Mouse (Mus musculus) myocyte (in vitro differentiated cells): ENCODE measurements around the gene Urm1. TPM values are rescaled to one million over a fixed set of nuclear protein-coding genes. Genes with fewer than 3 reads are reported as not detected.
"Not testable (repeated sequence)": the region's sequence is repeated elsewhere in the genome, so short reads cannot be mapped to it uniquely, and the experiment has no call there.

Experiments
- H3K27me3 ChIP-seq: one replicate; pipeline ENCODE4 v1.6.1; 2011; ENCODE audit not compliant: control insufficient read depth, insufficient read depth, insufficient read length
- H3K36me3 ChIP-seq: one replicate; pipeline ENCODE4 v1.6.1; 2011; ENCODE audit not compliant: control insufficient read depth, insufficient read depth
- H3K4me2 ChIP-seq: one replicate; pipeline ENCODE4 v1.6.1; 2011; ENCODE audit warnings: low read depth, control low read depth
- H3K4me3 ChIP-seq: one replicate; pipeline ENCODE4 v1.5.1; 2011; ENCODE audit warnings: mild to moderate bottlenecking, control low read depth, moderate library complexity
- H3K79me2 ChIP-seq: one replicate; pipeline ENCODE4 v1.6.1; 2011; ENCODE audit not compliant: control insufficient read depth, insufficient read depth
- H3ac ChIP-seq: one replicate; pipeline ENCODE4 v1.6.1; 2011; ENCODE audit not compliant: control insufficient read depth, insufficient read length
- CEBPB ChIP-seq: IDR thresholded peaks from 2 replicates; pipeline ENCODE4 v1.6.1; 2011; ENCODE audit warnings: mild to moderate bottlenecking, moderate library complexity; ENCODE audit not compliant: poor library complexity, insufficient read depth, severe bottlenecking
- E2F4 ChIP-seq: IDR thresholded peaks from one replicate; pipeline ENCODE4 v1.6.1; 2011; ENCODE audit warnings: mild to moderate bottlenecking, control low read depth, moderate library complexity; ENCODE audit not compliant: insufficient read depth
- MAX ChIP-seq: IDR thresholded peaks from one replicate; pipeline ENCODE4 v1.6.1; 2011; ENCODE audit warnings: low read depth, mild to moderate bottlenecking, control low read depth
- MYOD1 ChIP-seq, 3 experiments: IDR thresholded peaks; one replicate each; pipeline ENCODE4 v1.6.1; 2011; ENCODE audit warnings: control low read depth in 2 of 3, low read depth in 2 of 3, mild to moderate bottlenecking in 2 of 3, moderate library complexity in 1 of 3; ENCODE audit not compliant: insufficient read length in 2 of 3, control insufficient read depth in 1 of 3
- MYOG ChIP-seq, 3 experiments: IDR thresholded peaks; one replicate each; pipeline ENCODE4 v1.6.1; 2011; ENCODE audit warnings: control low read depth in 2 of 3, low read depth in 2 of 3, mild to moderate bottlenecking in 2 of 3; ENCODE audit not compliant: insufficient read length in 2 of 3, control insufficient read depth in 1 of 3, insufficient read depth in 1 of 3
- POLR2A ChIP-seq: IDR thresholded peaks from one replicate; pipeline ENCODE4 v1.6.1; 2011; ENCODE audit warnings: low read depth, mild to moderate bottlenecking, control low read depth, moderate library complexity; ENCODE audit not compliant: insufficient read length
- POLR2AphosphoS2 ChIP-seq: IDR thresholded peaks from one replicate; pipeline ENCODE4 v1.6.1; 2011; ENCODE audit warnings: low read depth, control low read depth; ENCODE audit not compliant: insufficient read length
- REST ChIP-seq: IDR thresholded peaks from one replicate; pipeline ENCODE4 v1.6.1; 2011; ENCODE audit warnings: mild to moderate bottlenecking, control low read depth, moderate library complexity; ENCODE audit not compliant: insufficient read depth, insufficient read length
- SRF ChIP-seq: IDR thresholded peaks from one replicate; pipeline ENCODE4 v1.6.1; 2011; ENCODE audit warnings: low read depth; ENCODE audit not compliant: control insufficient read depth, insufficient read length
- TCF12 ChIP-seq: IDR thresholded peaks from one replicate; pipeline ENCODE4 v1.6.1; 2011; ENCODE audit warnings: mild to moderate bottlenecking, control low read depth; ENCODE audit not compliant: poor library complexity, insufficient read depth, severe bottlenecking
- TCF3 ChIP-seq: IDR thresholded peaks from one replicate; pipeline ENCODE4 v1.6.1; 2011; ENCODE audit warnings: low read depth, control low read depth; ENCODE audit not compliant: insufficient read length
- USF1 ChIP-seq: IDR thresholded peaks from one replicate; pipeline ENCODE4 v1.6.1; 2011; ENCODE audit warnings: low read depth, mild to moderate bottlenecking, control low read depth, moderate library complexity
- polyA plus RNA-seq: library from polyadenylated mRNA; unstranded; fragments of >200 nt; fragmentation: generic; extraction: Trizol; gene quantifications from one replicate; pipeline ENCODE4 v1.2.1, GENCODE M21; 2012; ENCODE audit warnings: missing spikeins

The Urm1 gene
- polyA plus RNA-seq, 1 experiment = 43.8 TPM

DNA sequence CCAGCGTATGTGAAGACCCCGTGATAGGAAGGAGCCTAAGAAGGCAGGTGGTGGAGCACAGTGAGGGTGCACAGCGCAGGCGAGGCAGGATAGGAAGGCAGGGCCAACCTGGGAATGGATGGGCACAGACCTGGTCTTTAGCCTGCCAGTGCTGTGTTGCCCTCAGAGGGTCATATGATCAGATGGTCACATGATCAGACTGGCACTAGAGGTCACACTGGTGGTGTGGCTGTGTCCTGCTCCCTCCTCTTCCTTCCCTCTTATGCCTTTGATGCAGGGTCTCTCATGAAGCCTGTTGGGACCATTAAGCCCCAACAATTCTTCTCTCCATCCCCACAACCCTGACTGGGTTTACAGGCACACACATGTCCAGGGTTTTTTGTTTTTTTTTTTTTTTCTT, 53.9 kb downstream of the Urm1 start:
- Histone ChIP-seq H3ac (no peak overlapping the region), H3K4me2 (no peak overlapping the region), H3K4me3 (no peak overlapping the region), H3K36me3 (no peaks in the 10 kb centered on the region), H3K27me3 (no peaks in the 10 kb centered on the region), H3K79me2 (no peaks in the 10 kb centered on the region)
- TF ChIP-seq E2F4 = no peak
- TF ChIP-seq POLR2A = no peak
- no peak for TF ChIP-seq MYOG (IDR thresholded peaks at IDR 0.05; ENCODE audit: control insufficient read depth in 1 of 3, insufficient read depth in 1 of 3, insufficient read length in 2 of 3, low read depth in 2 of 3)
- TF ChIP-seq SRF = no peak
- no peak for TF ChIP-seq TCF3
- TF ChIP-seq USF1 = peak; percentile 42
- TF ChIP-seq MAX = no peak

DNA sequence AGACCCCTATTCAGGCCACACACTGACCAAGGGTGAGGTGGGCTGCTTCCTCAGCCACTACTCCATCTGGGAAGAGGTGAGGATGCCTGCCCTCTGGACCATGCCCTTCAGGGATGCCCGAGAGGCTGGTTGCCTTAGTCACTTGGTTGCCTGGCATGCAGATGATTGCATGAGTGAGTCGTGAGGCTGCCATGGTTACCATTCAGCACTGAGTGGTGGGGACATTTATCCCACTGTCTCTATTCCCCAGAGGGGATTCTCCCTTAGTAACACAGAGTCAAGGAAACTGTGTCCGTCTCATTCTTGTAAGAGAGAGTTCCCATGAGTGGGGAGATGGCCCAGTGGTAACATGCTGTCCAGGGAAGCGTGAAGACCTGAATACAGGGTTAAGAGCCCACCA, 58.2 kb downstream of the Urm1 start:
- TF ChIP-seq USF1 (no peak), POLR2AphosphoS2 (no peak), TCF3 (no peak), REST (no peak), CEBPB (no peak), SRF (no peak), POLR2A (no peak), MAX (no peak), TCF12 (no peak)
- H3K4me2 ChIP-seq = no peak overlapping the region
- H3K79me2 ChIP-seq = no peaks in the 10 kb centered on the region
- no peaks in the 10 kb centered on the region for H3K36me3 ChIP-seq
- H3ac ChIP-seq = no peak overlapping the region
- H3K27me3 ChIP-seq = no peaks in the 10 kb centered on the region
- H3K4me3 ChIP-seq = no peak overlapping the region

DNA sequence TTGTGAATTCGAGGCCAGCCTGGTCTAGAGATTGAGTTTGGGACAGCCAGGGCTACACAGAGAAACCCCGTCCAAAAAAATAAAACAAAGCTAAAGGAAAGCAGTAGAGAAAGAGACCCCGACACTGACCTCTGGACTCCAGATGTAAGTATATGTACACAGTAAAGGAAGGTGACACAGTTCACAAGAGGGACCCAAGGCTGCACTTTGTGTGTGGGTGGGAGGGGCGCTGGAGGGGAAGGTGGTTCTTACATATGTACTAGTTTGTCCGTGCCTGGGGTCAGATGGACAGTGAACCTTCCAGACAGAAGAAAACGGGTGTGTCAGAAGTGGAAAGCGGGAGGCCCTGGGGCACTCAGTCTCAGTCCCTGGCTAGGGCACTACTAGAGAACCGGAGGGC, 59.3 kb downstream of the Urm1 start:
- no peaks in the 10 kb centered on the region for H3K36me3 ChIP-seq
- H3K4me3 ChIP-seq = no peak overlapping the region
- H3K27me3 ChIP-seq = no peaks in the 10 kb centered on the region
- TF ChIP-seq TCF3 = no peak
- no peak for TF ChIP-seq SRF
- no peak for TF ChIP-seq POLR2AphosphoS2
- TF ChIP-seq MYOG (IDR thresholded peaks at IDR 0.05; ENCODE audit: control insufficient read depth in 1 of 3, insufficient read depth in 1 of 3, insufficient read length in 2 of 3, low read depth in 2 of 3) = no peak
- no peak for TF ChIP-seq REST
- no peak for TF ChIP-seq USF1
- TF ChIP-seq CEBPB = no peak
- TF ChIP-seq TCF12 = no peak
- no peak for TF ChIP-seq E2F4
- TF ChIP-seq MYOD1 (IDR thresholded peaks at IDR 0.05; ENCODE audit: control insufficient read depth in 1 of 3, insufficient read length in 2 of 3, low read depth in 2 of 3) = no peak
- no peak for TF ChIP-seq POLR2A
- H3K79me2 ChIP-seq = no peaks in the 10 kb centered on the region
- no peak overlapping the region for H3ac ChIP-seq
- H3K4me2 ChIP-seq = no peak overlapping the region

DNA sequence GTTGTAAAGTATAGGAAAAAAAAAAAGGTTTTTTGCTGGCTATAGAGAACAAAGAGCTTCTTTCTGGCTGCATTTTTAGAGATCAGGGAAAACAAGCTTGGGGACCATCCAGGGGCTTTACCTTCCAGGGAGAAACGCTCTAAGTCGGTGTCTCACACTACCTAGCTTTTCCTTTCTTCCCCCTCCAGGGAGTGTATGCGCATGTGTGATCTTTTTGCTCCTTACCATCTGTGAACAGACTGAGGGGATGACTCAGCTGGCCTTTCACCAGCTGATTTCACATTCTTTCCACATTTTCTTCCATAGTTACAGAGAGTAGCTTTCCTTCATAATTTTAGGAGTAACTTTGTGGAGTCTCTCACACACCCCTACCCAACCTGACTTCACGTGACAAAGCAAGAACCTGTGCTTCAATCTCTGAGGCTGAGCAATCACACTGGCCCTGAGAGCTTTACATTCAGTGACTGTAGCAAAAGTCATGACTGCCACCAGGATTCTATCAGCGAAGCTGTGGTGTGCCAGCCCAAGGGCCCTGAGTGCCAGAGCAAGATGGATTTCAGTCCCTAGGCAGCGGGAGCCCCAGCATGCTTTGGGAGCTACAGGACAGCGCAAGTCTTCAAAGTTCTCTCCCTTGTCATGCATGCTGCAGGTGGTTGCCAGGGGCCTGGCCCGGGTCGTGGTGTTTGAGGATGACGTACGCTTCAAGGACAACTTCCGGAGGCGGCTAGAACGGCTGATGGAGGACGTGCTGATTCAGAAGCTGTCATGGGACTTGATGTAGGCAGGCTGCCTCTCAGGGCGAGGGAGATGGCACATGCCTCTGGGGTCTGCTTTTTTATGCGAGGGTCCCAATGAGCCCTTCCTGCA, 60.3 kb downstream of the Urm1 start:
- 0 out of 2 replicates have a peak, but pooled peaks have one; percentile 54 for TF ChIP-seq CEBPB
- TF ChIP-seq SRF = no peak
- TF ChIP-seq E2F4 = no peak
- TF ChIP-seq MYOD1 (IDR thresholded peaks at IDR 0.05; ENCODE audit: control insufficient read depth in 1 of 3, insufficient read length in 2 of 3, low read depth in 2 of 3) = no peak
- TF ChIP-seq MAX = no peak
- TF ChIP-seq REST = no peak
- TF ChIP-seq TCF3 = no peak
- no peak for TF ChIP-seq POLR2A
- TF ChIP-seq USF1 = no peak
- no peaks in the 10 kb centered on the region for H3K27me3 ChIP-seq

DNA sequence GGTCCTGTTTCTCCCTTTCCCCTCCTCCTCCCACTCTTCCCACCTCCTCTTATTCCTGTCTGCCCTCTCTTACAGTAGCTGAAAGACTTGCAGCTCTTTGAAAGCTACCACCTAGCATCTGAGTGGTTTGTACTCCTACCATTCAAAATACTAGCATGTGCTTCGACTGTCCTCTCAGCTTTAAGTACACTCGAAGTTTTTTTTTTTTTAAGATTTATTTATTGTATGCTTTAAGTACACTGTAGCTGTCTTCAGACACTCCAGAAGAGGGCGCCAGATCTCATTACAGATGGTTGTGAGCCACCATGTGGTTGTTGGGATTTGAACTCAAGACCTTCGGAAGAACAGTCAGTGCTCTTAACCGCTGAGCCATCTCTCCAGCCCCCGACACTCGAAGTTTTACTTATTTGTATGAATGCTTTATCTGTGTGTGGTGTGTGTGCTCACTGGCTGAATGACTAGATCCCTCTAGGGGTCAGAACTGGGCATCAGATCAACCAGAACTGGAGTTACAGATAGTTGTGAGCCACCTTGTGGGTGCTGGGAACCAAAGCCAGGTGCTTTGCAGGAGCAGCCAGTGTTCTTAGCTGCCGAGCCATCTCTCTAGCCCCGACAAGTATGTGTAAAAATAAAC, 66.9 kb downstream of the Urm1 start:
- H3ac ChIP-seq, H3K36me3 ChIP-seq, H3K4me2 ChIP-seq, H3K27me3 ChIP-seq, H3K4me3 ChIP-seq: not testable (repeated sequence)
- H3K79me2 ChIP-seq = peaks cover 14% of the 10 kb centered on the region

More for the DNA sequence above, 60.3 kb downstream of the Urm1 start:
- Histone ChIP-seq H3ac (no peak overlapping the region), H3K4me3 (no peak overlapping the region), H3K79me2 (no peaks in the 10 kb centered on the region), H3K4me2 (peak overlapping the region; percentile 31), H3K36me3 (no peaks in the 10 kb centered on the region)
